Mouse (Mus musculus): Measurements from ENCODE around the gene Git1. TPM values are rescaled to one million over a fixed set of nuclear protein-coding genes. Genes with fewer than 3 reads are reported as not detected.

Gene Git1
- total and polyA plus RNA-seq, 2 experiments from 2014 or later, result 19.6 to 143 TPM

- DNase-seq (ENCODE audit: low spot score) (no peak), ATAC-seq (ENCODE audit: low FRiP score) (no peak)
- Histone ChIP-seq H3K36me3 (ENCODE audit: insufficient read depth, low read length) (peaks cover 24% of the 10 kb centered on the region), H3K4me1 (ENCODE audit: insufficient read depth, low read length) (no peaks in the 10 kb centered on the region), H3K4me2 (ENCODE audit: low read depth, low read length, poor library complexity, severe bottlenecking) (no peak overlapping the region), H3K27me3 (ENCODE audit: insufficient read depth, low read length) (peaks cover 4% of the 10 kb centered on the region; the same call in 1 of the 2 replicates), H3K9me3 (ENCODE audit: low read length) (no peaks in the 10 kb centered on the region), H3K4me3 (ENCODE audit: low read depth, low read length) (no peak overlapping the region), H3K9ac (replicated peaks; ENCODE audit: low read length, poor library complexity, severe bottlenecking) (no peak overlapping the region), H3K27ac (ENCODE audit: low read depth, low read length) (no peak overlapping the region)
- 90% methylated on average over 9 of the region's 9 CpGs for WGBS
- TF ChIP-seq CTCF (IDR thresholded peaks at IDR 0.05), result no peak
Observed at GRCm38 (mm10) chr11:77455770-77456510, 37.4 kb upstream of the Git1 start.

GRCm38 (mm10) chr11:77456866-77457265, 36.5 kb upstream of the Git1 start:
- peak; percentile 75 for DNase-seq (ENCODE audit: low spot score)

DNA sequence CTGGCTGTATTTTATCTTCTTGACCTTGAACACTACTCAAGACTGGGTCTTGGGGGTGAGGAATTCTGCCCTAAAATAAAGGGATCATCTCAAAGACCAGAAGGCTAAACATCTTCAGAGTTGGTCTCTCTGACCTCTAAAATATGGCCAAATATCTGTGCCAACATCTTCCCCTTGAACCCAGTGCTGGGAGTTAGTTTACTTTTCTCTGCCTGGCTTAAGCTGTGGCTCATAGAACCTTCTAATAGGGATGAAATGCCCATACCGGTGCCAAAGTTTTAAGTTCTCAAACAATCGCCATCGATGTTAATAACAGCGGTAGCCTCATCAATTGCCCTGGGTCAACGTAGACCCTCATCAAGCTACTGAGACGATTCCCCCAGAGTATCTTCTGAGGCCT, 31.5 kb upstream of the Git1 start:
- whole genome bisulfite sequencing, result 4% methylated on average over 6 of the region's 6 CpGs
- ATAC-seq (ENCODE audit: low FRiP score), result no peak
- TF ChIP-seq CTCF (IDR thresholded peaks at IDR 0.05), result no peak

More at GRCm38 (mm10) chr11:77456866-77457265, 36.5 kb upstream of the Git1 start:
- Histone ChIP-seq H3K4me3 (ENCODE audit: low read depth, low read length) (no peak overlapping the region), H3K9me3 (ENCODE audit: low read length) (no peaks in the 10 kb centered on the region), H3K4me1 (ENCODE audit: insufficient read depth, low read length) (no peaks in the 10 kb centered on the region), H3K27me3 (ENCODE audit: insufficient read depth, low read length) (peaks cover 9% of the 10 kb centered on the region; the same call in 1 of the 2 replicates), H3K4me2 (ENCODE audit: low read depth, low read length, poor library complexity, severe bottlenecking) (no peak overlapping the region), H3K27ac (ENCODE audit: low read depth, low read length) (no peak overlapping the region), H3K9ac (replicated peaks; ENCODE audit: low read length, poor library complexity, severe bottlenecking) (no peak overlapping the region), H3K36me3 (ENCODE audit: insufficient read depth, low read length) (peaks cover 24% of the 10 kb centered on the region)
- WGBS, result 81% methylated on average over 6 of the region's 6 CpGs
- no peak for ATAC-seq (ENCODE audit: low FRiP score)
- no peak for TF ChIP-seq CTCF (IDR thresholded peaks at IDR 0.05)

GRCm38 (mm10) chr11:77462283-77463100, 30.9 kb upstream of the Git1 start, which contains the start of gene Coro6:
Gene Coro6 (plus strand): TSS chr11:77462411.
- TF ChIP-seq CTCF (IDR thresholded peaks at IDR 0.05), result no peak
- peak; percentile 17 for DNase-seq (ENCODE audit: low spot score)
- no peak for ATAC-seq (ENCODE audit: low FRiP score)
- peaks cover 31% of the 10 kb centered on the region for H3K27me3 ChIP-seq (ENCODE audit: insufficient read depth, low read length)
- no peak within 1 kb of the TSS for H3K27ac ChIP-seq (ENCODE audit: low read depth, low read length)
- peak within 1 kb of the TSS; percentile 57 for H3K4me3 ChIP-seq (ENCODE audit: low read depth, low read length)
- H3K9me3 ChIP-seq (ENCODE audit: low read length), result no peaks in the 10 kb centered on the region
- 1% methylated on average over 63 of the region's 73 CpGs for WGBS
- H3K4me2 ChIP-seq (ENCODE audit: low read depth, low read length, poor library complexity, severe bottlenecking), result peak within 1 kb of the TSS; percentile 100
- no peaks in the 10 kb centered on the region for H3K36me3 ChIP-seq (ENCODE audit: insufficient read depth, low read length)
- H3K4me1 ChIP-seq (ENCODE audit: insufficient read depth, low read length), result peaks cover 3% of the 10 kb centered on the region; the same call in 1 of the 2 replicates
- H3K9ac ChIP-seq (replicated peaks; ENCODE audit: low read length, poor library complexity, severe bottlenecking), result peak within 1 kb of the TSS; percentile 56

More for the DNA sequence above, 31.5 kb upstream of the Git1 start:
- peaks cover 3% of the 10 kb centered on the region; the same call in 1 of the 2 replicates for H3K4me1 ChIP-seq (ENCODE audit: insufficient read depth, low read length)
- peak overlapping the region; percentile 56; the same call in 1 of the 2 replicates for H3K9ac ChIP-seq (replicated peaks; ENCODE audit: low read length, poor library complexity, severe bottlenecking)
- no peaks in the 10 kb centered on the region for H3K9me3 ChIP-seq (ENCODE audit: low read length)
- no peak overlapping the region for H3K27ac ChIP-seq (ENCODE audit: low read depth, low read length)
- DNase-seq (ENCODE audit: low spot score), result no peak
- peak overlapping the region; percentile 57 for H3K4me3 ChIP-seq (ENCODE audit: low read depth, low read length)
- H3K36me3 ChIP-seq (ENCODE audit: insufficient read depth, low read length), result no peaks in the 10 kb centered on the region
- peak overlapping the region; percentile 100 for H3K4me2 ChIP-seq (ENCODE audit: low read depth, low read length, poor library complexity, severe bottlenecking)
- H3K27me3 ChIP-seq (ENCODE audit: insufficient read depth, low read length), result peaks cover 25% of the 10 kb centered on the region

DNA sequence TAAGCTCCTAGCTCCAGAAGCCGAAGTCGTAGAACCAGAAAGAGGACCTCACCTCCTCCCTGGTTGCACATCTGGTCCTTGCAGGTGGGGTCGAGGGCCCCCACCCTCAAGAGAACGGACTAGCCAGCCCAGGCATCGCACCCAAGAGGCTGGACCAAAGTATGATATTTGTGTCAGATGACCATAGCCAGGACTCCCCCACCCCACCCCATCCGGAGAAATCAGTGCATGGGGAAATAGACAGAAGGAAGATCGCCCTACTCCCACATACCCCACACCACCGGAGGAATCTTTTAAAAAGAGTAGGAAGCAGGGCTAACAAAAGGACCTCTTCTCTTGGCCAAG, 30.3 kb upstream of the Git1 start:
- no peaks in the 10 kb centered on the region for H3K9me3 ChIP-seq (ENCODE audit: low read length)
- ATAC-seq (ENCODE audit: low FRiP score), result no peak
- H3K36me3 ChIP-seq (ENCODE audit: insufficient read depth, low read length), result no peaks in the 10 kb centered on the region
- H3K4me3 ChIP-seq (ENCODE audit: low read depth, low read length), result peak overlapping the region; percentile 57
- peaks cover 37% of the 10 kb centered on the region for H3K27me3 ChIP-seq (ENCODE audit: insufficient read depth, low read length)
- no peak overlapping the region for H3K27ac ChIP-seq (ENCODE audit: low read depth, low read length)
- no peak for TF ChIP-seq CTCF (IDR thresholded peaks at IDR 0.05)
- H3K4me2 ChIP-seq (ENCODE audit: low read depth, low read length, poor library complexity, severe bottlenecking), result peak overlapping the region; percentile 100
- no peak overlapping the region for H3K9ac ChIP-seq (replicated peaks; ENCODE audit: low read length, poor library complexity, severe bottlenecking)
- H3K4me1 ChIP-seq (ENCODE audit: insufficient read depth, low read length), result peaks cover 5% of the 10 kb centered on the region; the same call in 1 of the 2 replicates
- WGBS, result 42% methylated on average over 8 of the region's 8 CpGs
- DNase-seq (ENCODE audit: low spot score), result no peak
